Mouse (Mus musculus) thymus, adult 2 months (tissue): ENCODE measurements around the gene 1700012B09Rik.

Experiments used
- CTCF ChIP-seq: fragments of 200-500 bp; IDR thresholded peaks from 2 replicates; pipeline ENCODE4 v1.5.1; 2012; ENCODE audit warnings: mild to moderate bottlenecking, control low read depth, low read length, moderate library complexity, borderline replicate concordance; ENCODE audit not compliant: control insufficient read depth, poor library complexity, insufficient read depth; ENCODE audit errors: extremely low read depth
- POLR2A ChIP-seq: fragments of 200-500 bp; IDR thresholded peaks from 2 replicates; pipeline ENCODE4 v1.6.1; 2012; ENCODE audit warnings: mild to moderate bottlenecking, low read length, control low read depth, moderate library complexity; ENCODE audit not compliant: control insufficient read depth, poor library complexity, insufficient read depth; ENCODE audit errors: extremely low read depth

GRCm38 (mm10) chr9:14778341-14778740, 7.5 kb upstream of the 1700012B09Rik start:
- TF ChIP-seq CTCF = no peak
- TF ChIP-seq POLR2A = no peak
